Mouse (Mus musculus) liver, embryonic 14.5 days (tissue): Measurements from ENCODE around the gene Cyp2s1. TPM values are rescaled to one million over a fixed set of nuclear protein-coding genes. Genes with fewer than 3 reads are reported as not detected.

Source experiments
- ATAC-seq: fragments of 200-750 bp; cut with Nextera tagmentation; 2 replicates; pipeline ENCODE4 v1.8.0; 2017; ENCODE audit warnings: moderate number of reproducible peaks, mild to moderate bottlenecking, moderate library complexity; ENCODE audit not compliant: insufficient read depth
- DNase-seq, 3 experiments: peaks; one replicate each; pipeline ENCODE4 v3.0.0-alpha.2; 2012 to 2013; ENCODE audit warnings: low read depth in 3 of 3, low spot score in 3 of 3
- H3K27ac ChIP-seq: fragments of 300-500 bp; sonication (generic); 2 replicates; pipeline ENCODE4 v1.5.1; 2014; ENCODE audit warnings: moderate library complexity, mild to moderate bottlenecking, control low read depth, inconsistent platforms
- H3K27me3 ChIP-seq: fragments of 300-500 bp; sonication (generic); 2 replicates; pipeline ENCODE4 v1.6.1; 2014; ENCODE audit warnings: mild to moderate bottlenecking, low read length, moderate library complexity; ENCODE audit not compliant: control insufficient read depth, insufficient read depth
- H3K36me3 ChIP-seq: fragments of 300-500 bp; sonication (generic); replicated peaks from 2 replicates; pipeline ENCODE4 v1.6.1; 2014; ENCODE audit warnings: low read depth; ENCODE audit not compliant: control insufficient read depth, insufficient read depth
- H3K4me1 ChIP-seq, 2 experiments: fragments of 200-500 bp in 1 of 2; fragments of 300-500 bp in 1 of 2; sonication (generic) in 1 of 2; replicated peaks; 2 replicates each; pipeline ENCODE4 v1.6.1; 2012 to 2014; ENCODE audit warnings: antibody characterized with exemption in 1 of 2, inconsistent platforms in 1 of 2, low read length in 1 of 2; ENCODE audit not compliant: control insufficient read depth in 2 of 2, insufficient read depth in 2 of 2
- H3K4me2 ChIP-seq: fragments of 300-500 bp; sonication (generic); 2 replicates; pipeline ENCODE4 v1.6.1; 2014; ENCODE audit warnings: low read depth, mild to moderate bottlenecking, control low read depth, moderate library complexity
- H3K4me3 ChIP-seq, 2 experiments: fragments of 200-500 bp in 1 of 2; fragments of 300-500 bp in 1 of 2; sonication (generic) in 1 of 2; 2 replicates each; pipeline ENCODE4 v1.5.1; 2012 to 2014; ENCODE audit warnings: low read depth in 2 of 2, low read length in 2 of 2, mild to moderate bottlenecking in 2 of 2, control low read depth in 1 of 2, inconsistent platforms in 1 of 2, moderate library complexity in 1 of 2; ENCODE audit not compliant: insufficient read depth in 1 of 2
- H3K9ac ChIP-seq: fragments of 300-500 bp; sonication (generic); replicated peaks from 2 replicates; pipeline ENCODE4 v1.6.1; 2014; ENCODE audit warnings: mild to moderate bottlenecking, control low read depth, moderate library complexity
- H3K9me3 ChIP-seq: fragments of 300-500 bp; sonication (generic); 2 replicates; pipeline ENCODE4 v1.6.1; 2016; ENCODE audit warnings: low read length, mixed read lengths; ENCODE audit not compliant: control insufficient read depth
- CTCF ChIP-seq: IDR thresholded peaks from 2 replicates; pipeline ENCODE4 v1.5.1; 2016; ENCODE audit warnings: antibody characterized with exemption, low read depth, control low read depth
- EP300 ChIP-seq: IDR thresholded peaks from 2 replicates; pipeline ENCODE4 v1.6.1; 2016; ENCODE audit warnings: antibody characterized with exemption, low read depth
- WGBS: fragments of 180-500 bp; shearing (Covaris S2); extraction: QIAGEN DNeasy Blood & Tissue Kit; methylation state at CpG from one replicate; pipeline ENCODE4 v1.1.7; 2014; ENCODE audit not compliant: insufficient replicate concordance; 5-methylcytosine and 5-hydroxymethylcytosine counted together
- polyA plus RNA-seq, 2 experiments: library from polyadenylated mRNA; depleted of rRNA in 1 of 2; stranded (reverse) in 1 of 2; unstranded in 1 of 2; fragments of >200 nt; fragmentation: Nextera tagmentation in 1 of 2; extraction: Ambion mirVana in 1 of 2; gene quantifications; 2 replicates each; pipeline versions ENCODE4 v1.2.1 to v1.2.3; 2012 to 2014

Cyp2s1 gene
- polyA plus RNA-seq, 2 experiments: 0.22 to 0.52 TPM

- DNase-seq (no peak), ATAC-seq (no peak)
- WGBS: 25% methylated on average over 8 of the region's 8 CpGs
Observed at GRCm38 (mm10) chr7:25855082-25855481, 38.4 kb upstream of the Cyp2s1 start.

GRCm38 (mm10) chr7:25848444-25848812 is 31.7 kb upstream of the Cyp2s1 start:
- Histone ChIP-seq H3K27me3 (no peaks in the 10 kb centered on the region), H3K27ac (no peak overlapping the region), H3K9ac (no peak overlapping the region), H3K36me3 (no peaks in the 10 kb centered on the region), H3K4me1 (0 out of 4 replicates have a peak, but pooled peaks cover 0 to 2% of the 10 kb centered on the region in 2 experiments), H3K9me3 (no peaks in the 10 kb centered on the region), H3K4me3 (peak overlapping the region; percentile 47 to 76), H3K4me2 (peak overlapping the region; percentile 60)
- TF ChIP-seq EP300 (no peak), CTCF (no peak)
- no peak for ATAC-seq
- DNase-seq: no peak
- 26% methylated on average over 11 of the region's 11 CpGs for WGBS

More at GRCm38 (mm10) chr7:25855082-25855481, 38.4 kb upstream of the Cyp2s1 start:
- Histone ChIP-seq H3K36me3 (no peaks in the 10 kb centered on the region), H3K27me3 (no peaks in the 10 kb centered on the region), H3K9ac (no peak overlapping the region), H3K4me3 (no peak overlapping the region), H3K9me3 (no peaks in the 10 kb centered on the region), H3K27ac (no peak overlapping the region), H3K4me1 (no peaks in the 10 kb centered on the region), H3K4me2 (no peak overlapping the region)
- TF ChIP-seq EP300: no peak
- peak; percentile 83 for TF ChIP-seq CTCF

- WGBS: 9% methylated on average over 13 of the region's 13 CpGs
- Histone ChIP-seq H3K36me3 (no peaks in the 10 kb centered on the region), H3K9ac (no peak overlapping the region), H3K4me1 (0 out of 4 replicates have a peak, but pooled peaks cover 0 to 2% of the 10 kb centered on the region in 2 experiments), H3K27me3 (no peaks in the 10 kb centered on the region), H3K9me3 (no peaks in the 10 kb centered on the region), H3K4me3 (peak overlapping the region; percentile 47 to 76), H3K4me2 (peak overlapping the region; percentile 60), H3K27ac (no peak overlapping the region)
- 0 out of 2 replicates have a peak, but pooled peaks have one; percentile 51 for ATAC-seq
- no peak for TF ChIP-seq EP300
- TF ChIP-seq CTCF: peak; percentile 72
- peak; percentile 57 to 64 (median 57) for DNase-seq
Observed at GRCm38 (mm10) chr7:25847722-25848443, 31.2 kb upstream of the Cyp2s1 start.

- Histone ChIP-seq H3K4me2 (no peak overlapping the region), H3K27ac (no peak overlapping the region)
- no peak for ATAC-seq
Observed at GRCm38 (mm10) chr7:25844885-25845284, 28.2 kb upstream of the Cyp2s1 start.

GRCm38 (mm10) chr7:25844423-25844822 is 27.7 kb upstream of the Cyp2s1 start:
- Histone ChIP-seq H3K36me3 (no peaks in the 10 kb centered on the region), H3K27me3 (no peaks in the 10 kb centered on the region), H3K4me3 (no peak overlapping the region), H3K4me2 (no peak overlapping the region), H3K9ac (no peak overlapping the region), H3K4me1 (0 out of 4 replicates have a peak, but pooled peaks cover 0 to 2% of the 10 kb centered on the region in 2 experiments), H3K9me3 (no peaks in the 10 kb centered on the region), H3K27ac (no peak overlapping the region)
- WGBS: 45% methylated on average over 8 of the region's 8 CpGs
- ATAC-seq (no peak), DNase-seq (no peak)
- TF ChIP-seq EP300 (no peak), CTCF (no peak)

More at GRCm38 (mm10) chr7:25844885-25845284, 28.2 kb upstream of the Cyp2s1 start:
- 56% methylated on average over 3 of the region's 3 CpGs for WGBS
- DNase-seq: no peak
- H3K9ac ChIP-seq: no peak overlapping the region
- no peaks in the 10 kb centered on the region for H3K9me3 ChIP-seq
- H3K4me1 ChIP-seq: 0 out of 4 replicates have a peak, but pooled peaks cover 0 to 2% of the 10 kb centered on the region in 2 experiments
- H3K4me3 ChIP-seq: no peak overlapping the region
- no peaks in the 10 kb centered on the region for H3K27me3 ChIP-seq
- TF ChIP-seq CTCF (no peak), EP300 (no peak)
- no peaks in the 10 kb centered on the region for H3K36me3 ChIP-seq
